Mouse (Mus musculus): Measurements from ENCODE around the gene Gpatch8. TPM values are rescaled to one million over a fixed set of nuclear protein-coding genes. Genes with fewer than 3 reads are reported as not detected.
"Not testable (repeated sequence)": the region's sequence is repeated elsewhere in the genome, so short reads cannot be mapped to it uniquely, and the experiment has no call there.

Gene Gpatch8
- total and polyA plus RNA-seq, 3 experiments = 11.5 to 24.7 (median 16.6) TPM

DNA sequence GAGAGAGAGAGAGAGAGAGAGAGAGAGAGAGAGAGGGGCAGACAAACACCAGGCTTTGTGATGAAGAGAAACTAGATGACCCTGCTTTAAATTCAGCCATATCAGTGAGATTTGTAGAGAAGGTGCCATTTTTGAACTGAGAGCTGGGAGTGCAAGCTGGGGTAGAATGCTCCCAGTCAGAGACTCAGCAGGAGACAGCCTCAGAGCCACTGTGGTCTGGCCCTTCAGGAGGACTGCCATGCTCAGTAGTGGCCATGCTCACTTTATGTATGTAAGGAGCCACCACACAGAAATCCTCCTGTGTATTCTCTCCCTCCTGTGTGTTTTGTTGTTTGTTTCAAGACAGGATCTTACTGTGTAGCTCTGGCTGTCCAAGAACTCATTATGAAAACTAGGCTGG lies 9.5 kb upstream of the Gpatch8 start:
- H3K4me1 ChIP-seq (ENCODE audit: control insufficient read depth in 1 of 2, insufficient read depth in 2 of 2) = peaks cover 4 to 16% of the 10 kb centered on the region in 2 experiments; a peak in 2 of 4 replicates
- no peak overlapping the region for H3K4me3 ChIP-seq (replicated peaks in 1 of 3; ENCODE audit: low read depth in 2 of 3, low read length in 2 of 3, poor library complexity in 1 of 3)
- DNase-seq (ENCODE audit: extremely low read depth) = no peak
- H3K27me3 ChIP-seq (replicated peaks) = peaks cover 2% of the 10 kb centered on the region
- H3K9me3 ChIP-seq (replicated peaks; ENCODE audit: low read length) = no peaks in the 10 kb centered on the region
- H3K36me3 ChIP-seq (replicated peaks in 1 of 2; ENCODE audit: control insufficient read depth in 1 of 2, insufficient read depth in 1 of 2, low read length in 1 of 2) = no peaks in the 10 kb centered on the region
- in situ Hi-C loops (cut with MboI; ENCODE audit: low pct_ligation_motif_present, low pct_unique_long_range_greater_than_20kb, low sequenced_read_pairs) = no loop called here
- no peak overlapping the region for H3K9ac ChIP-seq (ENCODE audit: insufficient read depth, low read depth)
- no peak overlapping the region for H3K27ac ChIP-seq (ENCODE audit: insufficient read depth, low read depth)
- dilution Hi-C loops (cut with MboI; ENCODE audit: extremely low pct_ligation_motif_present, extremely low pct_unique_long_range_greater_than_20kb, low sequenced_read_pairs) = no loop called here
- H3K79me2 ChIP-seq (replicated peaks; ENCODE audit: control insufficient read depth, extremely low read depth, insufficient read depth, poor library complexity, severe bottlenecking) = no peaks in the 10 kb centered on the region
- H3K4me2 ChIP-seq (ENCODE audit: insufficient read depth, low read depth, poor library complexity, severe bottlenecking) = peak overlapping the region; percentile 37
- TF ChIP-seq NELFE (IDR thresholded peaks at IDR 0.05; ENCODE audit: low read depth, low read length) = no peak
- no peak for TF ChIP-seq ZMIZ1 (IDR thresholded peaks at IDR 0.05; ENCODE audit: low read depth, low read length)
- no peak for TF ChIP-seq CHD2 (IDR thresholded peaks at IDR 0.05; ENCODE audit: low read length)
- no peak for TF ChIP-seq ZC3H11A (IDR thresholded peaks at IDR 0.05; ENCODE audit: low read depth, low read length)
- no peak for TF ChIP-seq TBP (conservative IDR thresholded peaks at IDR 0.05; ENCODE audit: low read depth, low read length)
- no peak for TF ChIP-seq POLR2A (IDR thresholded peaks at IDR 0.05; ENCODE audit: low read depth, low read length)
- TF ChIP-seq MXI1 (IDR thresholded peaks at IDR 0.05; ENCODE audit: low read depth, low read length) = no peak
- no peak for TF ChIP-seq KAT2A (IDR thresholded peaks at IDR 0.05; ENCODE audit: insufficient replicate concordance, low read length)
- TF ChIP-seq NRF1 (IDR thresholded peaks at IDR 0.05; ENCODE audit: low read depth, low read length) = no peak
- TF ChIP-seq POLR2AphosphoS2 (IDR thresholded peaks at IDR 0.05; ENCODE audit: low read depth, low read length) = no peak
- TF ChIP-seq JUND (conservative IDR thresholded peaks at IDR 0.05; ENCODE audit: low read depth, low read length) = no peak
- no peak for TF ChIP-seq UBTF (IDR thresholded peaks at IDR 0.05; ENCODE audit: low read depth, low read length)
- no peak for TF ChIP-seq MAZ (IDR thresholded peaks at IDR 0.05; ENCODE audit: low read depth, low read length)
- no peak for TF ChIP-seq CTCF (conservative IDR thresholded peaks at IDR 0.05 in 1 of 2, IDR thresholded peaks at IDR 0.05 in 1 of 2; ENCODE audit: low read depth in 2 of 2, low read length in 2 of 2)
- TF ChIP-seq RCOR1 (conservative IDR thresholded peaks at IDR 0.05; ENCODE audit: low read depth, low read length) = no peak
- TF ChIP-seq BHLHE40 (IDR thresholded peaks at IDR 0.05; ENCODE audit: low read depth, low read length) = no peak
- no peak for TF ChIP-seq SIN3A (IDR thresholded peaks at IDR 0.05; ENCODE audit: low read length)
- no peak for TF ChIP-seq ZNF384 (IDR thresholded peaks at IDR 0.05; ENCODE audit: low read depth, low read length)
- no peak for TF ChIP-seq ELF1 (IDR thresholded peaks at IDR 0.05; ENCODE audit: low read depth, low read length)
- TF ChIP-seq USF1 (IDR thresholded peaks at IDR 0.05; ENCODE audit: low read depth, low read length) = no peak

DNA sequence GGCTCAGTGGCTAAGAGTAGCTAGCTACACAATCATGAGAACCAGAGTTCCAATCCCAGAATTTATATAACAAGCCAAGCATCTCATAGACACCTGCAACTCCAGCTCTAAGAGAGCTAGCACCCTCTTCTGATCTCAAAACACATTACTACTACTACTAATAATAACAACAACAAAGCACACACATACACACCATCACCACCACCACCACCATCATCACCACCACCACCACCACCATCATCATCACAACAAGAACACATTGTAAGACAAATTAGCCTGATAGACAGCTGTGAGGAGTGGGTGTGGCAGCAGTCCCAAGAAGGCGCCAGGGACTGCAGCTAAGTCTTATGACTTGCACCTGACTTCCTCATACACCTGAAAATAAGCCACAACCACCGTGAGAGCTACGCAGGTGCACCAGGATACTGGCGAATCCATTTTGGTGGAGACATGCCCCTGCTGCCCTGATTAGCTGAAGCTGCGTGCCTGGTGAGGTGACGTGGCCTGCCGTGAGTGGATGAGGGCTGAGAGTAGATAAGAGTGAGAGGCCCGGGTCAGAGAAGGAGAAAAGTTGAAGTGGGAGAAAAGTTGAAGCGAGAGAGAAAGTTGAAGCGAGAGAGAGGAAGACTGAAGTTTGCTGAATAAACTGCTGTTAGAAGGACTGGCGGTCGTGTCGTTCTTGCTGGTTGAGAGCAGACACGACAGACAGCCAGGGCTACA lies 8.9 kb upstream of the Gpatch8 start:
- H3K9ac ChIP-seq (ENCODE audit: insufficient read depth, low read depth); DNase-seq (ENCODE audit: extremely low read depth); dilution Hi-C loops (cut with MboI; ENCODE audit: extremely low pct_ligation_motif_present, extremely low pct_unique_long_range_greater_than_20kb, low sequenced_read_pairs); H3K36me3 ChIP-seq (replicated peaks in 1 of 2; ENCODE audit: control insufficient read depth in 1 of 2, insufficient read depth in 1 of 2, low read length in 1 of 2); H3K27ac ChIP-seq (ENCODE audit: insufficient read depth, low read depth); H3K9me3 ChIP-seq (replicated peaks; ENCODE audit: low read length); H3K4me3 ChIP-seq (replicated peaks in 1 of 3; ENCODE audit: low read depth in 2 of 3, low read length in 2 of 3, poor library complexity in 1 of 3); H3K27me3 ChIP-seq (replicated peaks); H3K79me2 ChIP-seq (replicated peaks; ENCODE audit: control insufficient read depth, extremely low read depth, insufficient read depth, poor library complexity, severe bottlenecking); in situ Hi-C loops (cut with MboI; ENCODE audit: low pct_ligation_motif_present, low pct_unique_long_range_greater_than_20kb, low sequenced_read_pairs): not testable (repeated sequence)
- 0 out of 2 replicates have a peak, but pooled peaks have one; percentile 22 for TF ChIP-seq POLR2A (IDR thresholded peaks at IDR 0.05; ENCODE audit: low read depth, low read length)
- Histone ChIP-seq H3K4me1 (ENCODE audit: control insufficient read depth in 1 of 2, insufficient read depth in 2 of 2) (peaks cover 4 to 16% of the 10 kb centered on the region in 2 experiments; a peak in 2 of 4 replicates), H3K4me2 (ENCODE audit: insufficient read depth, low read depth, poor library complexity, severe bottlenecking) (0 out of 2 replicates have a peak overlapping the region, but pooled peaks have one; percentile 37)

Data from CH12.LX (cell line).